Mouse (Mus musculus) urinary bladder, adult 18-20 months (tissue): Measurements from ENCODE around the gene Abhd4.
"Not testable (repeated sequence)": the region's sequence is repeated elsewhere in the genome, so short reads cannot be mapped to it uniquely, and the experiment has no call there.

Experiments
- DNase-seq, 2 experiments: peaks; one replicate each; pipeline ENCODE4 v3.0.0; 2022; ENCODE audit warnings: low spot score in 2 of 2, mixed read lengths in 2 of 2

Gene Abhd4

GRCm38 (mm10) chr14:54223315-54224063 is 30.5 kb upstream of the Abhd4 start:
- DNase-seq, result no peak

GRCm38 (mm10) chr14:54224064-54224417 is 29.9 kb upstream of the Abhd4 start:
- DNase-seq, result no peak

GRCm38 (mm10) chr14:54224484-54225467 is 29.2 kb upstream of the Abhd4 start:
- DNase-seq, result no peak

- no peak for DNase-seq
Measured at GRCm38 (mm10) chr14:54225725-54226124, 28.3 kb upstream of the Abhd4 start.

- DNase-seq, result peak; percentile 57 to 66
Measured at GRCm38 (mm10) chr14:54226911-54227811, 26.8 kb upstream of the Abhd4 start.

GRCm38 (mm10) chr14:54227911-54228451 is 26.0 kb upstream of the Abhd4 start:
- peak in 1 of 2 experiments; percentile 66 for DNase-seq

- no peak for DNase-seq
Measured at GRCm38 (mm10) chr14:54228501-54228900, 25.5 kb upstream of the Abhd4 start.

GRCm38 (mm10) chr14:54228933-54229713 is 24.9 kb upstream of the Abhd4 start:
- no peak for DNase-seq

GRCm38 (mm10) chr14:54229849-54230248 is 24.1 kb upstream of the Abhd4 start:
- DNase-seq, result not testable (repeated sequence)

GRCm38 (mm10) chr14:54230638-54231150 is 23.3 kb upstream of the Abhd4 start:
- DNase-seq, result no peak

- DNase-seq, result no peak
Measured at GRCm38 (mm10) chr14:54231176-54231956, 22.6 kb upstream of the Abhd4 start.

GRCm38 (mm10) chr14:54232143-54232542 is 21.8 kb upstream of the Abhd4 start:
- no peak for DNase-seq

- no peak for DNase-seq
Measured at GRCm38 (mm10) chr14:54232811-54233558, 21.0 kb upstream of the Abhd4 start.

GRCm38 (mm10) chr14:54233559-54234143 is 20.3 kb upstream of the Abhd4 start:
- no peak for DNase-seq

GRCm38 (mm10) chr14:54234231-54235040 is 19.6 kb upstream of the Abhd4 start:
- no peak for DNase-seq

- no peak for DNase-seq
Measured at GRCm38 (mm10) chr14:54235825-54236540, 18.0 kb upstream of the Abhd4 start.

- no peak for DNase-seq
Measured at GRCm38 (mm10) chr14:54236881-54237280, 17.1 kb upstream of the Abhd4 start.
